Mouse (Mus musculus) heart, postnatal 0 days (tissue): ENCODE measurements around the gene Pex16.

ENCODE experiments used
- CTCF ChIP-seq: IDR thresholded peaks from 2 replicates; pipeline ENCODE4 v1.5.1; 2016; ENCODE audit warnings: antibody characterized with exemption, control low read depth, low read depth
- EP300 ChIP-seq: IDR thresholded peaks from 2 replicates; pipeline ENCODE4 v1.6.1; 2016; ENCODE audit warnings: antibody characterized with exemption, low read depth

DNA sequence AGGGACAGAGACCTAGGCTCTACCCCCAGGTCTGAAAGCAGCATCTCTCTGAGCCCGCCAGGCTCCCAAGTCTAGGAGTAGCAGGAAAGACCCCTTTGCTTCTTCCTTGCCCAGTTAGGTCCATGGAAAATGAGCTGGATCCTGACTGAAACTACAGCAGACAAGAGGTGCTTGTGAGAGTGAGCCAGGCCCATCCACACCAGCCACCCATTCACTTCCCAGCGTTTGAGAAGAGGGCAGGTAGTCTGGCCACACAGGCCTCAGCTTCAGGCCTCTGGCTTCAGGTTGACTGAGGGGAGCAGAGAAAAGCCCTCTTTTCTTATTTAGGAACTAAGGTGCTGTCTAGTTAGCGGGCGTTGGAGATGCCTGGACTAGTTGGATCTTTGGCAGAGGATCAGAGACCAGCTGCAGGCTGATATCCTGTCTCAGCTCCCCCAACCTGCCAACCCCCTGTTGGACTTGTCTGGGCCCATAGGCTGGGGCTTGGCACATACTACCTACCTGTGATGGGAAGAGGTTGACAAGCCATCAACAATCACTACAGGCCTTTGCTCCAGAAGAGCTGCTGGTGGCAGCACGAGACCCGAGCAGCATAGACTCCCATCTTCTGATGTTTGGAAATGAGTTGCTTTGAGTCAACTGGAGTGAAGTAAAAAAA lies 11.8 kb upstream of the Pex16 start:
- TF ChIP-seq EP300, result no peak
- TF ChIP-seq CTCF, result no peak
